Mouse (Mus musculus): ENCODE data around the gene Pif1. TPM values are rescaled to one million over a fixed set of nuclear protein-coding genes. Genes with fewer than 3 reads are reported as not detected.

Gene Pif1
- total RNA-seq, 1 experiment from 2014 or later: not detected

GRCm38 (mm10) chr9:65556349-65556748, 30.6 kb upstream of the Pif1 start:
- ATAC-seq (ENCODE audit: extremely low read depth, insufficient number of reproducible peaks, low FRiP score, poor library complexity, severe bottlenecking): no peak

- ATAC-seq (ENCODE audit: extremely low read depth, insufficient number of reproducible peaks, low FRiP score, poor library complexity, severe bottlenecking): no peak
These were observed 30.0 kb upstream of the Pif1 start for GRCm38 (mm10) chr9:65556979-65557378.

DNA sequence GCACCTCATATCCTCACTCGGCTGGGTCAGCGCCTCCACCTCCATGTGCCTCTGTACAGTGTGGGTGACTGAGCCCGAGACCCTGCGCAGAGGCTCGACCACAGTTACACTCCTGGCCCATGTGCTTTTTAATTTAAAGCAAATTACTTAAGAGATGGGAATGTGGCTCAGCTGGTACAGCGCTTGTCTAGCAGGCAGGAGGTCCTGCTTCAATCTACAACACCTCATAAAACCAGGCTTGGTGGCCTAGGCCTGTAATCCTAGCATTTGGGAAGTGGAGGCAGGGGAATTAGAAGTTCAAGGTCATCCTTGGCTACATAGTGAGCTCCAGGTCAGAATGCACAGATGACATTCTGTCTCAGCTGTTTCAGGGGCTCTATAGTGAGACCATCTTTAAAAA, 28.2 kb upstream of the Pif1 start:
- no peak for ATAC-seq (ENCODE audit: extremely low read depth, insufficient number of reproducible peaks, low FRiP score, poor library complexity, severe bottlenecking)

- peak; percentile 51 for ATAC-seq (ENCODE audit: extremely low read depth, insufficient number of reproducible peaks, low FRiP score, poor library complexity, severe bottlenecking)
These were observed 25.9 kb upstream of the Pif1 start for GRCm38 (mm10) chr9:65561016-65561415.

DNA sequence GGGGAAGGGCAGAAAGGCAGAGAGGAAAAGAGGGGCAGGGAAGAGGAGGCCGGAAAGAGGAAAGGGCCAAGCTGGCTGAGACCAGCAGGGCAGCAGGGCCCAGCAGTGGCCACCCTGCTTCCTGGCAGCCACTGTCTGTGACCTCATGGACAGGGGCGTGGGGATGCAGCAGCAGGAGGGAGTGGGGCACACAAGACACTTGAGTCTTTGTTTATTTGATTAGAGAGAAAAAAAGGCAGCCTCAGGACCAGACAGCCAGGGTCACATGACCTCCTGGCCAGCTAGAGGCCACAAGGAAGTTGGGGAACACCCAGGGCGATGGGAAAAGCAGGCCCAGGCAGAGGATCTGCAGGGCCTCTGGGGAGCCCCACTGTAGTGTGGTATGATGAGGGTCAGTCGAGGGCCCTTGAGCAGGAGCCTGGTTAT, 24.9 kb upstream of the Pif1 start:
- ATAC-seq (ENCODE audit: extremely low read depth, insufficient number of reproducible peaks, low FRiP score, poor library complexity, severe bottlenecking): no peak

DNA sequence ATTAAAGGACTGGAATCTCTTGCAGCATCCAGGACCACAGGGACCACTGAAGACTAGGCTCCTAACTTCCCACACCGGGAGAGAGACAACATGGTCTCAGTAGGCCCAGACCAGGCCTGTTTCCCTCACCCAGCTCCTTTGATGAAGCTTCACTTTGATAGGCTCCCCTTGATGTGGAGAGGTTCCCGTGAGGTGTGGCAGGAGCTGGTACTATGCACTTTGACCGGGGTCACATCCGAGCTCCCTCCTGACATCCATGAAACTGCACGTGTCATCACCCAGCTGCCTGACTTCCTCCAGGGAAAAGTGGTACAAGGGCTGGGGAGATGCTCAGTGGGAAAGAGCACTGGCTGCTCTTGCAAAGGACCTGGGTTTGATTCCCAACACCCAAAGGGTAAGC, 23.9 kb upstream of the Pif1 start:
- no peak for ATAC-seq (ENCODE audit: extremely low read depth, insufficient number of reproducible peaks, low FRiP score, poor library complexity, severe bottlenecking)

- ATAC-seq (ENCODE audit: extremely low read depth, insufficient number of reproducible peaks, low FRiP score, poor library complexity, severe bottlenecking): no peak
These were observed 22.3 kb upstream of the Pif1 start for GRCm38 (mm10) chr9:65564698-65565097.

- no peak for ATAC-seq (ENCODE audit: extremely low read depth, insufficient number of reproducible peaks, low FRiP score, poor library complexity, severe bottlenecking)
These were observed 18.2 kb upstream of the Pif1 start for GRCm38 (mm10) chr9:65568787-65569186.

DNA sequence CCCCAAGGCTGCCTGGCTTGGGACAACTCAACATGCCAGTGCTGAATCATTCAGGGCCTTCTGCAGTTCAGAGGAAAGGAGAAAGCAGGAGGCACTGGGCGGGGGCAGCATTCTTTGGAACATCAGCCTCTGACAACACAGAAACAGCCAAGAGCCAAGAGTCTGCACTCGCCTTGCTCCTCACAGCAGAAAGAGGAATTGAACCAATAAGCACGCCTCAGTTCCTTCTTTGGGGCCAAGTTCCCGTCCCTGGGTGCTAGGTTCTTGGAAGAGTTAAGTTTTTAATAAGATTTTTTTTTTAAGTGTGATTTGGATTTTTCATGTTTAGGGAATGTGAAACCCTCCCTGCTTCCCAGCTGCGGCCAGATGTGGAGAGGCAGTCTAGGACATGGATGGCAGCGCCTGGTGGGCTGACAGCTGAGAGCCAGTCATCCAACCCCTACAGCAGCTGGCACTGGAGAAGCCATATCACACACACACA, 17.4 kb upstream of the Pif1 start:
- ATAC-seq (ENCODE audit: extremely low read depth, insufficient number of reproducible peaks, low FRiP score, poor library complexity, severe bottlenecking): no peak

DNA sequence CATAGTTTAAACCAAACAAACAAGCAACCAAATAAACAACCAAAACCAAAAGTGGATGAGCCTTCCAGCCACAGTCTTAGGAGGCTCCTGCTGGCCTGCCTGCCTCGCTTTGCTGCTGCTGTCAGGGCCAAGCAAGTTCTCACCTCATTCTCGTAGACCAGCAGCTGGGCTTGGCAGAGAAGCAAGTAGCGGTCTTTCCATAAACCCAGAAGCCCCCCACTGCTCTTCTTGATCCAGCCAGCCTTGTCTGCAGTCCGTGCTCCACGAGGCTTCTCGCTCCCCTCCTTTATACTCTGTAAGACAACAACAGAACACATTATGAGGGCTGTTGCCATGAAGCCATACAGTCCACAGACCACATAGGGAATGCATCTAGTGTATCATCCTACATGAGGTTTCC, 14.1 kb upstream of the Pif1 start:
- no peak for ATAC-seq (ENCODE audit: extremely low read depth, insufficient number of reproducible peaks, low FRiP score, poor library complexity, severe bottlenecking)

DNA sequence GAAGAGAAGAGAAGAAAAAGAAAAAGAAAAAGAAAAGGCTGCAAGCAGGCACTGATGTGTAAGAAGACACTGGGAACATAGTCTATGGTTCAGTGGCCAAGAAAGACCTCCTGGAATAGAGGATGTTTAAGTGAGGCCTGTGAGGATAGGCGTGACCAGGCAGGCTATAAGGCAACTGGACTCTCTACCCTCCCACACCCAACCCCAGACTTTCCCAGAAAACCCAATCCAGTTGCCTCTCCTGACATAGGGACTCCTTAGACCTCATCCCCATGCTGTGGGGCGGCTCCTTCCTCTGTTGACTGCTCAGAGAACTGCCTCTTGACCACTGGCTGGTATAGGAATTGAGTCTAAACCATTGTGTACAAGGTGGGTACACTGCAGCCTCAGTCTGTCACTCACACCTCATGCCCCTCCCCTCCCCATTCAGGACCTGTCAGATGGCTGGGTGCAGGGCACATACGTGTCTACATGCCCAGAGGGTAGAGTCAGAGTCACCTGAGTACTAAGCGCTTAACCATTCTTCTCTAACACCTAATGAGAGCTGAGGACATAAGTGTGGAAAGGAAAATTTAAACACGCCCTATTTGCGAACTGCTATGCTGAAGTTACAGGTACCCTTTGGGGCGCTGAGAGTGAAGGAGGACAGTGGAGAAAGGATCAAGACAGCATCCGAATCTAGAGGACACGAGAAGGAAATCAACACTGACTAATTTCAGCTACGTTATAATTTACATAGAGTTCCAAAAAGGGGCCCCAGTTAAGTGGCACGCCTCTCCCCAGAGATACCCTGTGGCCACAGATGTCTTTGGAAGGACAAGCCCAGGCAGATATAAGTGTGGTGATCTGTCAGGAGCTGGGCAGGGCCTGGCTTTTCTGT, 12.2 kb upstream of the Pif1 start:
- no peak for ATAC-seq (ENCODE audit: extremely low read depth, insufficient number of reproducible peaks, low FRiP score, poor library complexity, severe bottlenecking)

- ATAC-seq (ENCODE audit: extremely low read depth, insufficient number of reproducible peaks, low FRiP score, poor library complexity, severe bottlenecking): no peak
These were observed 11.4 kb upstream of the Pif1 start for GRCm38 (mm10) chr9:65575393-65576196.

GRCm38 (mm10) chr9:65576861-65577510, 10.0 kb upstream of the Pif1 start:
- ATAC-seq (ENCODE audit: extremely low read depth, insufficient number of reproducible peaks, low FRiP score, poor library complexity, severe bottlenecking): no peak

DNA sequence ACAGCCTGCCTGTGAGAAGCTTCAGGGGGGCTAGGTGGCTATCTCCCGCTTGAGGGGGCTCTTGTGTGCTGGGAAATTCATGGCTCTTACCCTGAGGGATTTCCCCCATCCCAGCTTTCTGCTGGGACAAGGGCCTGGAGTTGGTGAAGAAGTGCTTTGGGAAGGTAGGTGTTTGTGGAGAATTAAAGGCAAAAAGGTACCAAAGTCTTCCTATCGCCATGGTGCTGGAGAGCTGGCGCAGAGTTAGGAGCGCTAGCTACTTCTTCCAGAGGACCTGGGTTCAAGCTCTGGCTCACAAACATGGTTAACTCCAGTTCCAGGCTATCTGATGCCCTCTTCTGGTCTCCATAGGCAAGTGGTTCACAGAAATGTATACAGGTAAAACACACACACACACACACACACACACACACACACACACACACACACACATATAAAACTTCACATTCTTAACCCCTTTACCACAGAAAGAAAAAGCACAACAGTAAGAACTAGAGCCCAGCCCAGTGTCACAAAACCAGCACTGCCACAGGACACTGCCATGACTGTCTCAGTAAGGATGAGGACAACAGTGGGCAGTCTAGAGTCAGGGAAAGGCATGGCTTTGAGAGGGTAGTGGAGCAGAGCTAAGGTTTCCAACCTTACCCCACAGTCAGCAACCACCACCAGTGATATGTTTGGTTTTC, 9.3 kb upstream of the Pif1 start:
- ATAC-seq (ENCODE audit: extremely low read depth, insufficient number of reproducible peaks, low FRiP score, poor library complexity, severe bottlenecking): no peak

DNA sequence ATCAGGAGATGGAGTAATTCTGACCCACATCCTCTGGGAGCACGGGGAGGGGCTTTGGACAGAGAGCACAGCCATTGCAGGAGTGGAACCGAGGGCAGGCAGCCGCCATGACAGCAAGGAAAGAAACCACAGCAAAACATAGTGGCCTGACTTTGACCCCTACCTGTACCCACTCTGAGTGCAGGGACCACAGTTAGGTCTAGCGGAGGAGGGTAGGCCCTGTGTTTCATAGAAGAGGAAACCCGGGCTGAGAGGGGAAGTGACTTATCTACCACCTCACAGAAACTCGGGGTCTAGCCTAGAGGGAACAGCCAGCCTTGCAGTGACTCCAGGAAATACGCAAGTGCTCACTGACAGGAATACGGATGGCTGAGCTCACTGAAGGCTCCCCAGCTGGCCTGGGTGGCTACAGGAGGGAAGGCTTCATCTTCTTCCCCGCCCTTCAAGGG, 8.1 kb upstream of the Pif1 start:
- peak; percentile 21; the same call in 1 of the 2 replicates for ATAC-seq (ENCODE audit: extremely low read depth, insufficient number of reproducible peaks, low FRiP score, poor library complexity, severe bottlenecking)

GRCm38 (mm10) chr9:65579781-65580371, 7.1 kb upstream of the Pif1 start, which contains the start of gene Plekho2:
Gene Plekho2, minus strand, starts transcription at chr9:65580040.
- peak; percentile 75 for ATAC-seq (ENCODE audit: extremely low read depth, insufficient number of reproducible peaks, low FRiP score, poor library complexity, severe bottlenecking)

- ATAC-seq (ENCODE audit: extremely low read depth, insufficient number of reproducible peaks, low FRiP score, poor library complexity, severe bottlenecking): peak; percentile 77
These were observed 6.3 kb upstream of the Pif1 start for GRCm38 (mm10) chr9:65580401-65581256.

Data from neutrophil, adult 5-6 weeks (primary cell).